Mouse (Mus musculus) limb, embryonic 10.5 days (tissue): ENCODE measurements around the gene Man1b1. TPM values are rescaled to one million over a fixed set of nuclear protein-coding genes. Genes with fewer than 3 reads are reported as not detected.
A peak's percentile ranks its signal among the peaks of the same experiment; 100 is the strongest.

Experiments used
- DNase-seq: peaks from one replicate; pipeline ENCODE4 v3.0.0-alpha.2; 2017; ENCODE audit warnings: low spot score
- H3K27ac ChIP-seq: fragments of 300-500 bp; sonication (generic); 2 replicates; pipeline ENCODE4 v1.5.1; 2016; ENCODE audit warnings: mild to moderate bottlenecking
- H3K27me3 ChIP-seq: fragments of 300-500 bp; sonication (generic); 2 replicates; pipeline ENCODE4 v1.6.1; 2016; ENCODE audit warnings: low read depth, mild to moderate bottlenecking; ENCODE audit not compliant: poor library complexity, severe bottlenecking
- H3K36me3 ChIP-seq: fragments of 300-500 bp; sonication (generic); 2 replicates; pipeline ENCODE4 v1.6.1; 2016; ENCODE audit warnings: mild to moderate bottlenecking, moderate library complexity
- H3K4me1 ChIP-seq: fragments of 300-500 bp; sonication (generic); 2 replicates; pipeline ENCODE4 v1.6.1; 2016
- H3K4me3 ChIP-seq: fragments of 300-500 bp; sonication (generic); 2 replicates; pipeline ENCODE4 v1.5.1; 2016; ENCODE audit warnings: mild to moderate bottlenecking, moderate library complexity
- H3K9me3 ChIP-seq: fragments of 300-500 bp; sonication (generic); replicated peaks from 2 replicates; pipeline ENCODE4 v1.6.1; 2016; ENCODE audit warnings: mild to moderate bottlenecking
- WGBS: fragments of 180-500 bp; shearing (Covaris S2); methylation state at CpG from one replicate; pipeline ENCODE4 v1.1.7; 2016; 5-methylcytosine and 5-hydroxymethylcytosine counted together
- polyA plus RNA-seq: library from polyadenylated mRNA; unstranded; fragments of >200 nt; fragmentation: Nextera tagmentation; extraction: Ambion mirVana; gene quantifications from 2 replicates; pipeline ENCODE4 v1.2.1, GENCODE M21; 2016

Man1b1 gene
- polyA plus RNA-seq, 1 experiment from 2014 or later, result 54.6 TPM

DNA sequence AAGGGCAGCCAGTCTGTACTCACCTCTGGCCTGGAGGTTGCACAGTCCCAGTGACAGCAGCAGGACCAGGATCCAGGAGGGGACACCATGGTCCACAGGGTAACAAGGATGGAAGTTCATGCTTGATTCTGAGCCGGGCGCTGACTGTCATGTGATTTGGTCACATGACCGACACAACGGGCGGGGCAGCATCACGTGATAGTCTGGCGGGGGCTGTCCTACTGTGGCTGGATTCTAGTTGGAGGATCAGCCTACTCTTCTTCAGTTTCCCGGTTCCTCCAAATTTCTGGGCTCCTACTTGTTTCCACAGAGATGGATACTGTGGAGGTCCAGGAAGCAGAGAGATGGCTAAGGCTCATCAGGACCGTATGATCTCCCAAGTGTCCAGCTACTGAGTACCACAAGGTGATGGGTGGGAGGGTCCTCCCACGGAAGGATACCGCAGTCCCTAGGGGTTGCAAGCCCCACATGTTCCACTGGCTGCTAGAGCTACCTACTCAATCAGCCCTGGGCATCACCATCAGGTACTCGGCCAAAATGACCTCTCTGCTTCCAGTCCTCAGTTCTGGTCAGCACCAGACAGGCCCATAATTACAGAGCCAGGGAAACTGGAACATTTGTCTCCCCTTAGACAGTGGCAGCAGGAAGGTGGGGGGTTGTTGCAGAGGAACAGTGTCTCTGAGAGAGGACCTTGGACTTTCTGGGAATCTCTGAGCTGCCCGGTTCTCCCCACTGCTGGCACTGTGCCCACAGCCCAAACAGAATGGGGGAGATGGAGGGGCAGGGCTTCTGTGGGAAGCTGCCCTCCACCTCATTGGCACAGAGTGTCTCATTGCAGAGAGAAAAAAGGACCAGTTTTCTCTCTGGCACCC lies 24.3 kb downstream of the Man1b1 start, which contains the start of gene Dpp7:
Gene Dpp7, minus strand, starts transcription at position 152 of the 872 bp plus-strand sequence.
- Histone ChIP-seq H3K27me3 (no peaks in the 10 kb centered on the region), H3K9me3 (no peaks in the 10 kb centered on the region), H3K4me3 (peak within 1 kb of the TSS; percentile 62), H3K4me1 (peaks cover 25% of the 10 kb centered on the region), H3K27ac (peak within 1 kb of the TSS; percentile 66), H3K36me3 (peaks cover 30% of the 10 kb centered on the region)
- peak; percentile 95 for DNase-seq
- WGBS, result 8% methylated on average over 13 of the region's 13 CpGs

GRCm38 (mm10) chr2:25359848-25360247 lies 27.7 kb downstream of the Man1b1 start:
- WGBS, result 77% methylated on average over 4 of the region's 4 CpGs

GRCm38 (mm10) chr2:25363478-25364178 lies 31.5 kb downstream of the Man1b1 start:
- peaks cover 44% of the 10 kb centered on the region for H3K27me3 ChIP-seq
- no peaks in the 10 kb centered on the region for H3K9me3 ChIP-seq
- WGBS, result 59% methylated on average over 13 of the region's 13 CpGs
- no peak overlapping the region for H3K27ac ChIP-seq
- no peaks in the 10 kb centered on the region for H3K36me3 ChIP-seq
- H3K4me1 ChIP-seq, result peaks cover 11% of the 10 kb centered on the region
- DNase-seq, result no peak
- H3K4me3 ChIP-seq, result no peak overlapping the region

More at GRCm38 (mm10) chr2:25359848-25360247, 27.7 kb downstream of the Man1b1 start:
- H3K36me3 ChIP-seq, result no peaks in the 10 kb centered on the region; the same call in 1 of the 2 replicates
- H3K4me3 ChIP-seq, result no peak overlapping the region
- H3K27me3 ChIP-seq, result peaks cover 26% of the 10 kb centered on the region
- no peak overlapping the region for H3K27ac ChIP-seq
- no peak for DNase-seq
- H3K9me3 ChIP-seq, result no peaks in the 10 kb centered on the region
- peaks cover 26% of the 10 kb centered on the region for H3K4me1 ChIP-seq

DNA sequence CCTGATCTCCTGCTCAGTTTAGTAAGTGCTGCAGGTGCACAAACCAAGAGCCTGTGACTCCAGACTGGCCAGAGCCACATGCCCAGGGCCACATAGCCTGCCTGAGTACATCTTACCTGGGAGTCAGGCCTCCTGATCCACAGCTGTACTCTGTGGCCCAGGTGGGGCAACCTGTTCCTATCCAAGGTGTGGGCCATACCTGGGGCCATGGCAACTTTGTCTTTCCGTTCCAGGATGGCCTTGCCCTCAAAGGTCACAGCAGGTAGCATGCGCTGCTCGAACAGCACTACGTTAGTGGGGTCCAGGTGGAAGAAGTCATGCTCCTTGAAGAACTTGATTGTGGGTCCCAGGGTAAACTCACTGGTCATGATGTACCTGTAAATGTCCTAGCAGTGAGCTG lies 32.2 kb downstream of the Man1b1 start:
- no peaks in the 10 kb centered on the region for H3K9me3 ChIP-seq
- H3K27ac ChIP-seq, result no peak overlapping the region
- 86% methylated on average over 4 of the region's 4 CpGs for WGBS
- H3K4me3 ChIP-seq, result peak overlapping the region; percentile 62; the same call in 1 of the 2 replicates
- peaks cover 44% of the 10 kb centered on the region for H3K27me3 ChIP-seq
- H3K36me3 ChIP-seq, result no peaks in the 10 kb centered on the region
- H3K4me1 ChIP-seq, result peaks cover 11% of the 10 kb centered on the region
- DNase-seq, result no peak

- Histone ChIP-seq H3K27ac (peak overlapping the region; percentile 61; the same call in 1 of the 2 replicates), H3K9me3 (no peaks in the 10 kb centered on the region)
- peak; percentile 41 for DNase-seq
These were observed 32.6 kb downstream of the Man1b1 start for GRCm38 (mm10) chr2:25364761-25365090.

GRCm38 (mm10) chr2:25365091-25365761 lies 33.1 kb downstream of the Man1b1 start, which contains the start of gene Uap1l1:
TSS of gene Uap1l1 (minus strand) at chr2:25365682.
- H3K27ac ChIP-seq, result peak within 1 kb of the TSS; percentile 61
- H3K27me3 ChIP-seq, result peaks cover 44% of the 10 kb centered on the region
- peaks cover 11% of the 10 kb centered on the region for H3K4me1 ChIP-seq
- peak; percentile 80 for DNase-seq
- WGBS, result under 1% methylated on average over 54 of the region's 54 CpGs
- H3K4me3 ChIP-seq, result peak within 1 kb of the TSS; percentile 62
- H3K36me3 ChIP-seq, result no peaks in the 10 kb centered on the region
- no peaks in the 10 kb centered on the region for H3K9me3 ChIP-seq

More at GRCm38 (mm10) chr2:25364761-25365090, 32.6 kb downstream of the Man1b1 start:
- Histone ChIP-seq H3K27me3 (peaks cover 44% of the 10 kb centered on the region), H3K36me3 (no peaks in the 10 kb centered on the region), H3K4me3 (peak overlapping the region; percentile 62), H3K4me1 (peaks cover 11% of the 10 kb centered on the region)
- 26% methylated on average over 9 of the region's 9 CpGs for WGBS

DNA sequence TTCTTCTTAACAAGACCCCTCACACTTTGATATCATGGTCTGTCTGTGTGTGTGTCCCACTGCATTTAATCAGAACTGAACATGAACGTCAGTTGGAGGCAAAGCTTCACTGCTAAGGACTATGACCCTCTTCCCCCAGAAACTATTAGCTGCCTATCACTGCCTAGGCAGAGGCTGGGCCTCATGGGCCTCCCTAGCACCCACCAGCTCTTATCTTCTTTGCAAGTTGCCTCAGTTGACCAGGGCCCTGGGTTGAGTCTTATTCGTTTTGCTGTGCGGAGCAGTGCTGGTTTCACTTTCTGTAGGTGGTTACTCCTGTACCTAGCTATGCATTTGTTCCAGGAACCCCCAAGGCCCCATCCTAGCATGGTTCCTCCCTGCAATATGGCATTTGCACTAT lies 37.9 kb downstream of the Man1b1 start:
- peaks cover 6% of the 10 kb centered on the region for H3K36me3 ChIP-seq
- WGBS, result 89% methylated on average over 3 of the region's 3 CpGs
- peaks cover 38% of the 10 kb centered on the region for H3K4me1 ChIP-seq
- DNase-seq, result no peak
- no peaks in the 10 kb centered on the region for H3K9me3 ChIP-seq
- H3K27me3 ChIP-seq, result peaks cover 17% of the 10 kb centered on the region
- H3K4me3 ChIP-seq, result no peak overlapping the region
- no peak overlapping the region for H3K27ac ChIP-seq

- under 1% methylated on average over 65 of the region's 65 CpGs for WGBS
- DNase-seq, result peak; percentile 89
- peaks cover 31% of the 10 kb centered on the region for H3K4me1 ChIP-seq
- no peaks in the 10 kb centered on the region for H3K9me3 ChIP-seq
- peak within 1 kb of the TSS; percentile 92 for H3K27ac ChIP-seq
- peaks cover 26% of the 10 kb centered on the region for H3K36me3 ChIP-seq
- H3K4me3 ChIP-seq, result peak within 1 kb of the TSS; percentile 78
- no peaks in the 10 kb centered on the region for H3K27me3 ChIP-seq
These were observed 39.9 kb downstream of the Man1b1 start, which contains the start of gene Sapcd2 for GRCm38 (mm10) chr2:25371764-25372643. TSS of gene Sapcd2 (plus strand) at chr2:25372321.

DNA sequence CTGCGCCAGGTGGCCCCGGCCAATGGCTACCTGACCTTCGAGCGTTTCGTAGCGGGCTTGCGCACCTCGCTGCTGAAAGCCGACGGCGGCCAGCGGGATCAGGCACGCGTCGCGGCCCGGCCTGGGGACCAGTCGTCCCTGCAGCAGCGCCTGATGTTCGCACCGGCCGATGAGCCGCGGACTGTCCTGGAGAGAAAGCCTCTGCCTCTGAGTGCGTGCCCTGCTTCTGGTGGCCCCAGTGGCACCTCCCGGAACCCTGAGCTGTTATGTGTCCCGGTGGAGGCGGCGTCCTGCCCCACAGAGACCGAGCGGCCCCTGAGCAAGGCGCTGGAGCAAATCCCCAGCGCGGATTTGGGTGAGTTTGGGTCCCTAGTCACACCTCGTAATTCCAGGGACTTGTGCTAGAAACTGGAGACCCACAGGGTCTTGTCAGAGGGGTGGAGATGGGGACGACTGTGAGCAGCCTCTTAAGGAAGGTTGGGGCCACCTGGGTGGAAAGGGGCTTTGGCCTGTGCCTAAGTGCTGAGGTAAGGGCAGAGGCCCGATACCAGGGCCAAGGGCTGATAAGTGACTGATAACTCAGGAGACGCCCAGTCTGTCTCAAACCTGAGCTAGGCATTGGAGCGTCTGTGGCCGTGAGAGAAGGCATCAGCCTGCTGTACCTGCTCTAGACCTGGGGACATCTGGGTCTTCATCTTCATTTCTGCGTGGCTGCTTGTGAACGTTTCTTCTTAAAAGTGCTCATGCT lies 40.7 kb downstream of the Man1b1 start:
- WGBS, result 2% methylated on average over 42 of the region's 42 CpGs
- no peaks in the 10 kb centered on the region for H3K9me3 ChIP-seq
- no peaks in the 10 kb centered on the region for H3K27me3 ChIP-seq
- H3K4me3 ChIP-seq, result peak overlapping the region; percentile 78
- H3K4me1 ChIP-seq, result peaks cover 31% of the 10 kb centered on the region
- H3K27ac ChIP-seq, result peak overlapping the region; percentile 92
- DNase-seq, result no peak
- H3K36me3 ChIP-seq, result peaks cover 34% of the 10 kb centered on the region

DNA sequence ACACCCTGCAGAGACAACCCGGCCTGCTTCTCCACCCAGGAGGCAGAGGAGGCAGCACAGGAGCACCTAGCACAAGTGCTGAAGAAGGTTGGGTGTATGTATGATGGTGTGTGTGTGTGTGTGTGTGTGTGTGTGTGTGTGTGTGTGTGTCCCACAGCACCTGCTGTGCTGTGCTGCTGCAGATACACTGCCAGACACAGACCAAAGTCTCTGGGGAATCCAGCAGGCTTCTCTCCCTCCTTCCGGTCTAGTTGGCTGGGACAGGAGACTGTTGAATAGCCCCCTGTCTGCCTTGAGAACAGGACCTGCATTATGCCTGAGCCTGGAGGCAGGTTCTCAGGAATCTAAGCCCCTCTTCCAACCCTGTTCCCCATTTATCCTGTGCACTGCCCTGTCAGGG lies 41.3 kb downstream of the Man1b1 start:
- 43% methylated on average over 2 of the region's 2 CpGs for WGBS
- Histone ChIP-seq H3K36me3 (peaks cover 41% of the 10 kb centered on the region), H3K27me3 (no peaks in the 10 kb centered on the region), H3K4me1 (peaks cover 31% of the 10 kb centered on the region), H3K27ac (peak overlapping the region; percentile 92), H3K4me3 (peak overlapping the region; percentile 78), H3K9me3 (no peaks in the 10 kb centered on the region)
- DNase-seq, result no peak

GRCm38 (mm10) chr2:25376589-25376988 lies 44.5 kb downstream of the Man1b1 start:
- Histone ChIP-seq H3K36me3 (peaks cover 46% of the 10 kb centered on the region), H3K27me3 (no peaks in the 10 kb centered on the region), H3K27ac (no peak overlapping the region), H3K9me3 (no peaks in the 10 kb centered on the region), H3K4me1 (peaks cover 27% of the 10 kb centered on the region), H3K4me3 (no peak overlapping the region)
- 63% methylated on average over 4 of the region's 4 CpGs for WGBS
- DNase-seq, result no peak
